In the genomic region with DNA sequence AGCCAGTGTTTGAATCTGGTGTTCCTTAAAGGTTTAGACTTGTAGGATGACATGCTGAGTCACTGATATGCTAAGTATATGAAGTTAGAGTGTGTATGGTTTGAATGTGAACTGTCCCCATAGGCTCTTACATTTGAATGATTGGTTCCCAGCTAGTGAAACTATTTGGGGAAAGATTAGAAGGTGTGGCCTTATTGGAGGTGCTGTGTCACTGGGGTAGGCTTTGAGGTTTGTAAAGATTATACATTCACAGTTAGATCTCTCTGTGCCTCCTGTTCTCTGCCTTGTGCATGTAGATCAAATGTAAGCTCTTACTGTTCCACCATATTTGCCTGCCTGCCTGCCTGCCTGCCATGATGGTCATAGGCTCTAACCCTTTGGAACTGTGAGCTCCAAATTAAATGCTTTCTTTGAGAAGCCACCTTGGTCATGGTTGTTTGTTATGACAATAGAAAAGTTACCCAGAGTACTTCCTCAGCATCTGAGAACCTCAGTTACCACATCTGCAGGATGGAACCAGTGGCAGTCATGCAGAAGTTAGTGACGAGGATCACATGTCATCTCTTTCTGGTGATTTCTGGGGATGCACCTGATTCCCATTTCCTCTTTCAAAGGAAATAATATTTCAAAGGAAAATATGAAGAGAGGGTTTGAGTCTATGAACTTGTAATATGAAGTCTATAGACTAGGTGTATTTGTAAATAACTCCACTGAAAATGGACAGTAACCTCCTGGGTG, we compare ENCODE assay signal across 17 mouse cellular contexts.
"Had no signal": no experiment of that assay in that cellular context is flagged by ENCODE, and none has a peak within 500 bp of the region (broad histone marks: within the 10 kb centered on the region; RNA-seq: fewer than 3 reads in every experiment).

No protein-coding gene starts in this region.

- H3K27ac ChIP-seq: liver, embryonic 13.5 days; liver, embryonic 15.5 days; lung, embryonic 15.5 days; macrophage; midbrain, embryonic 13.5 days; midbrain, embryonic 15.5 days; neural tube, embryonic 12.5 days; stomach, embryonic 15.5 days; stomach, postnatal 0 days had no signal

- ATAC-seq: liver, postnatal 0 days; lung, postnatal 0 days; midbrain, embryonic 13.5 days; midbrain, embryonic 15.5 days had no signal

- H3K4me1 ChIP-seq: liver, embryonic 13.5 days; liver, embryonic 15.5 days; lung, embryonic 15.5 days; midbrain, embryonic 13.5 days; midbrain, embryonic 15.5 days; neural tube, embryonic 12.5 days; stomach, embryonic 15.5 days had no signal

- H3K9me3 ChIP-seq: liver, embryonic 13.5 days; liver, embryonic 15.5 days; lung, embryonic 15.5 days; midbrain, embryonic 13.5 days; midbrain, embryonic 15.5 days; neural tube, embryonic 12.5 days; stomach, embryonic 15.5 days had no signal

- DNase-seq: liver, embryonic 13.5 days; liver, postnatal 0 days; lung, adult 2 months; lung, postnatal 14 days; lung, postnatal 36 days; thymus, adult 2 months; thymus, postnatal 25 days; thymus, postnatal 4 days had no signal

- H3K27me3 ChIP-seq: liver, embryonic 13.5 days; liver, embryonic 15.5 days; lung, embryonic 15.5 days; midbrain, embryonic 13.5 days; midbrain, embryonic 15.5 days; neural tube, embryonic 12.5 days; stomach, embryonic 15.5 days had no signal

- H3K36me3 ChIP-seq: liver, embryonic 13.5 days; liver, embryonic 15.5 days; lung, embryonic 15.5 days; midbrain, embryonic 13.5 days; midbrain, embryonic 15.5 days; neural tube, embryonic 12.5 days; stomach, embryonic 15.5 days had no signal

- H3K9ac ChIP-seq: liver, embryonic 13.5 days; liver, embryonic 15.5 days; liver, postnatal 0 days; lung, embryonic 15.5 days; midbrain, embryonic 13.5 days; midbrain, embryonic 15.5 days; neural tube, embryonic 12.5 days; stomach, embryonic 15.5 days had no signal

- H3K4me3 ChIP-seq: liver, embryonic 13.5 days; liver, embryonic 15.5 days; lung, embryonic 15.5 days; midbrain, embryonic 13.5 days; midbrain, embryonic 15.5 days; neural tube, embryonic 12.5 days; stomach, embryonic 15.5 days had no signal
